Mouse (Mus musculus): ENCODE data around the gene Entpd1. TPM values are rescaled to one million over a fixed set of nuclear protein-coding genes. Genes with fewer than 3 reads are reported as not detected.
A peak's percentile ranks its signal among the peaks of the same experiment; 100 is the strongest.

Entpd1 gene
- total RNA-seq, 2 experiments from 2014 or later: 22.3 to 51.9 TPM

- peak; percentile 55 for ATAC-seq (ENCODE audit: poor library complexity, severe bottlenecking)
Observed at GRCm38 (mm10) chr19:40661108-40661507, 48.9 kb downstream of the Entpd1 start.

GRCm38 (mm10) chr19:40661874-40662273 is 49.7 kb downstream of the Entpd1 start:
- ATAC-seq (ENCODE audit: poor library complexity, severe bottlenecking): no peak

DNA sequence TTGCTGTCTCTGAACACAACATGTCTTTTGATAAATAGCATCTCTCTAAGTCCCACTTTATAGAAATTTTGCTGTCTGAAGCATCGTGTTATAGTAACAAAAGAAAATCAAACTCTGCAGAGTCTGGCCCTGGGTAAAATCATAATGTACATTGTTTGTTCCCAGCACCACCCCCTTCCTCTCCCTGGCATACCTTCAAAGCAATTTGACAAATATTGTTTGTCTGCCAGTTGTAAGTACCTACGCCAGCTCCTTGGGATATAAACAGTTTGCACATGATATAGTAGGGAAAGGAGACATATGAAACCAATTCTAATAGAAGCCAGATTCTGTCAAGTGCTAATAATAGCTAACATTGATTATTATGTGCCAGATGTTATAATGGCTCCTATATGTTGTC is 50.6 kb downstream of the Entpd1 start:
- no peak for ATAC-seq (ENCODE audit: poor library complexity, severe bottlenecking)

- ATAC-seq (ENCODE audit: poor library complexity, severe bottlenecking): peak; percentile 76
Observed at GRCm38 (mm10) chr19:40665778-40666177, 53.6 kb downstream of the Entpd1 start.

- ATAC-seq (ENCODE audit: poor library complexity, severe bottlenecking): no peak
Observed at GRCm38 (mm10) chr19:40667111-40667510, 54.9 kb downstream of the Entpd1 start.

- ATAC-seq (ENCODE audit: poor library complexity, severe bottlenecking): no peak
Observed at GRCm38 (mm10) chr19:40675329-40675728, 63.2 kb downstream of the Entpd1 start.

- no peak for ATAC-seq (ENCODE audit: poor library complexity, severe bottlenecking)
Observed at GRCm38 (mm10) chr19:40678087-40678486, 65.9 kb downstream of the Entpd1 start.

- ATAC-seq (ENCODE audit: poor library complexity, severe bottlenecking): peak; percentile 81
Observed at GRCm38 (mm10) chr19:40678532-40679307, 66.6 kb downstream of the Entpd1 start.

- ATAC-seq (ENCODE audit: poor library complexity, severe bottlenecking): peak; percentile 49
Observed at GRCm38 (mm10) chr19:40679632-40680031, 67.5 kb downstream of the Entpd1 start.

GRCm38 (mm10) chr19:40684124-40684523 is 72.0 kb downstream of the Entpd1 start:
- ATAC-seq (ENCODE audit: poor library complexity, severe bottlenecking): peak; percentile 81

DNA sequence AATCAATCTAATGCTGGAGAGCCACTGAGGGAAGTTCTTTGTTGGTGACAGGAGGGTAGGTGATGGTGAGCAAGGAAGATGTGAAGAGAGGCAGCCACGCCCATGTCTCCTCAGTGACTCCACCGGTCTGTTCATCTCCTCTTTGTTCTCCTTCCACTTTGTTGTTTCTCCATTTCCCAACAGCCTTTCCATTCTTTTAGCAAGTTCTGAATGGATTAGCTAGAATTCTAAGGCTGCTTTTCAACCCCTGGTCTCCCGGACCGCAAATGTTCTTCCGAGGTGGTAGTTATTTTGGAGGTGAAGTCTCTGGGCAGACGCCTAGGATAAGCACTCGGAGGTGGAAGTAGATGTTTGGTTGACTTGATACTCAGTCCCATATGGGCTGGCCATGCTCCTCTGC is 72.4 kb downstream of the Entpd1 start:
- peak; percentile 40 for ATAC-seq (ENCODE audit: poor library complexity, severe bottlenecking)

GRCm38 (mm10) chr19:40687291-40687927 is 75.2 kb downstream of the Entpd1 start:
- peak; percentile 26 for ATAC-seq (ENCODE audit: poor library complexity, severe bottlenecking)

GRCm38 (mm10) chr19:40693201-40693600 is 81.0 kb downstream of the Entpd1 start:
- peak; percentile 94 for ATAC-seq (ENCODE audit: poor library complexity, severe bottlenecking)

- no peak for ATAC-seq (ENCODE audit: poor library complexity, severe bottlenecking)
Observed at GRCm38 (mm10) chr19:40696116-40696515, 84.0 kb downstream of the Entpd1 start.

GRCm38 (mm10) chr19:40698103-40698853 is 86.1 kb downstream of the Entpd1 start:
- ATAC-seq (ENCODE audit: poor library complexity, severe bottlenecking): no peak

- ATAC-seq (ENCODE audit: poor library complexity, severe bottlenecking): no peak
Observed at GRCm38 (mm10) chr19:40699816-40700215, 87.7 kb downstream of the Entpd1 start.

DNA sequence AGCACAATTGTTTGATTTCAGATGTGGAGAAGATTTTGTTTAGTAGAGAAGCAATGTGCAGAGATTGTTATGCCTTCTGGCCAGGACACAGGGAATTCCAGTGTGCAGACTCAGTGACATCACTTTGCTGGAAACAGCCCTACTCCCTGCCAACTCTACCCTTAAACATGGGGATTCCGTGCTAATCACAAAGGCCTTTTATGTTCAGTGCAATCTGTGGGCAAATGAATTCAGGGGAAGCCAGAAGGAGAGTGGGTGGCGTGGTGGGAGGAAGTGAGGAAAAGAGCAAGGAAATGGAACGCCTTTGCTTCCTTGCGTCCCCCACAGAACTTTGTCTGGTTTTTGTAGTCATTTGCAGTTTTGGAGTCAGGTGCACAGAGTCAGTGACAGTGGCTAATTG is 90.2 kb downstream of the Entpd1 start:
- no peak for ATAC-seq (ENCODE audit: poor library complexity, severe bottlenecking)

- no peak for ATAC-seq (ENCODE audit: poor library complexity, severe bottlenecking)
Observed at GRCm38 (mm10) chr19:40712889-40713628, 100.9 kb downstream of the Entpd1 start.

DNA sequence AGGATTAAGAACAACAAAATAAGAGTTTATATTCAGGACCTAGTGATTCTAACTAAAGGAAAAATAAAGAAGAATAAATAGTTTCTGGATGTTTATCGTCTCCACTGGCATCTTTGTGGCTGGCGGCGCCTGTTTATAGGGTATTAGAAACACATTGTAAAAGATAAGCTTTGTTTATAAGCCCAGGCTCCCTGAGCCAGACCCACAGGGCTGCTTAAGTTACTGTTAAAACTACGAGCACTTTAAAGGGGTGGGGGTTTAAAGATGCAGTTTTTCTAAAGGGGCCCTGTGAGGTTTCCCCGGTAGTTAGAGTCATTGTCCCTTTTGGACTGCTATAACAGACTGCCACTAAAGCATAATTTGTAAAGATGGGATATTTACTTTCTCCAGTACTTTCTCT is 102.5 kb downstream of the Entpd1 start:
- ATAC-seq (ENCODE audit: poor library complexity, severe bottlenecking): no peak

GRCm38 (mm10) chr19:40716981-40717380 is 104.8 kb downstream of the Entpd1 start:
- no peak for ATAC-seq (ENCODE audit: poor library complexity, severe bottlenecking)

Measured in megakaryocyte, adult 5-6 weeks (primary cell).